Mouse (Mus musculus): Measurements from ENCODE around the gene Fabp6. TPM values are rescaled to one million over a fixed set of nuclear protein-coding genes. Genes with fewer than 3 reads are reported as not detected.

Fabp6 gene
- polyA plus RNA-seq (2014; fragmentation: Illumina TruSeq; extraction: RNeasy Lipid Tissue Mini Kit (QIAGEN cat#74804); ENCODE audit: low read depth, low replicate concordance), result not detected

DNA sequence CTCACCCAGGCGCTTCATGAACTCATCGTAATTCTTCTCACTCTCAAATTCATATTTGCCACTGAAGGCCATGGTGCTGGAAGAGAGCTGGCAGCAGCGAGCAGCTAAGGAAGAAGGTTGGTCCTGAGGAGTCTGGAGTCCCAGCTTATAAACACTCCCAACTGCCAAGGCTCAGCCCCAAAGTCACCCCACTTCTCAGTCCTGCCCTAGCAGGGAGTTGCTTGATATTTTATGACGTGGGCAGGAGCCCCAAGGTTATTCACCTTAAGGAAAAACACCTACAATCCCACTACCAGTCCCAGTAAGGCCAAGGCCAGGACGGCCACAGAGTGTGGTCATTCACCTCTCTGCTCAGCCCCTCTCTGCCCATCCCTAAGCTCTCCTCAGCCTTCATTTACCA lies at the start of gene Fabp6:
TSS of gene Fabp6 (minus strand) at position 101 of the 400 bp plus-strand sequence.

DNA sequence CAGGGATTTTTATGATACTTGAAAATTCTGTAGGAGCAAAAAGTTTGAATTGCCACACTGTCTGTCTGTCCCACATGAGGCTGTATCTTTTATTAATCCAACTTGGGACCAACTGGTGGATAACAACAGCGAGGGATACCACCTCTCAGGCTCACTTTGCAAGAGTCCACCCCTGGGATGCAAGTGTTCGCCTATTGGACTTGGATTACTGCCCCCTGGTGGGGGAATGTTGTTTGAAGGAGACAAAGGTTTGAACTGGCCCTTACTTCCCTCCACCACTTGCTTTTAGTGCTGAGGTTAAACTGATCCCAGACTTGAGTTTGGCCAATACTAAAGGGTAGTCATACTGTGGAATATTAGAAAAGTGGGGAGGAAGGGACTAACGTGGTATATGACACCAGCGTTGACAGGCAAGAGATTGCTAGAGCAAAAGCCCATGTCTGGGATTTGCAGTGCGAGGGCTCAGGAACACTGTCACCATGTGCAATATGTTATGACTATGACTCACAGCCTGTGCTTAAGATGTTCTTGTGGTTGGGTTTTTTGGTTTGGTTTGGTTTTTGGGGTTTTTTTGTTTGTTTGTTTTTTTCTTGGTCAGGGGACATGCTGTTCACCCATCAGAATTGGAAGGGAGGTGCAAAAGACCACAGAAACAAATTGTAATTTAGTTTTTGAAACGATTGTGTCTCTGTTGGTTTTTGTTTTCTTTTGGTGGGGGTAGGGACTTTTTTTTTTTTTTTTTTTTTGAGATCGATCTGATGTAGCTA lies 14.8 kb downstream of the Fabp6 start, which contains the start of gene 4933415A04Rik:
TSS of gene 4933415A04Rik (plus strand) at position 717 of the 767 bp plus-strand sequence.

Other genes with a start within 250 kb of the Fabp6 start
- 76.5 TPM for gene Pttg1, start 175.3 kb downstream of the Fabp6 start, polyA plus RNA-seq (2014; fragmentation: Illumina TruSeq; extraction: RNeasy Lipid Tissue Mini Kit (QIAGEN cat#74804); ENCODE audit: low read depth, low replicate concordance)
- 34.2 TPM for gene Slu7, start 167.8 kb downstream of the Fabp6 start, polyA plus RNA-seq (2014; fragmentation: Illumina TruSeq; extraction: RNeasy Lipid Tissue Mini Kit (QIAGEN cat#74804); ENCODE audit: low read depth, low replicate concordance)
- 8.6 TPM for gene C1qtnf2, start 127.3 kb downstream of the Fabp6 start, polyA plus RNA-seq (2014; fragmentation: Illumina TruSeq; extraction: RNeasy Lipid Tissue Mini Kit (QIAGEN cat#74804); ENCODE audit: low read depth, low replicate concordance)
- 2.5 TPM for gene Ccnjl, start 72.8 kb downstream of the Fabp6 start, polyA plus RNA-seq (2014; fragmentation: Illumina TruSeq; extraction: RNeasy Lipid Tissue Mini Kit (QIAGEN cat#74804); ENCODE audit: low read depth, low replicate concordance)
- 0.43 TPM for gene 4933415A04Rik, start 14.5 kb downstream of the Fabp6 start, polyA plus RNA-seq (2014; fragmentation: Illumina TruSeq; extraction: RNeasy Lipid Tissue Mini Kit (QIAGEN cat#74804); ENCODE audit: low read depth, low replicate concordance)
- 20.0 TPM for gene Pwwp2a, start 80.5 kb upstream of the Fabp6 start, polyA plus RNA-seq (2014; fragmentation: Illumina TruSeq; extraction: RNeasy Lipid Tissue Mini Kit (QIAGEN cat#74804); ENCODE audit: low read depth, low replicate concordance)
- gene Ttc1, start 146.5 kb upstream of the Fabp6 start, polyA plus RNA-seq (2014; fragmentation: Illumina TruSeq; extraction: RNeasy Lipid Tissue Mini Kit (QIAGEN cat#74804); ENCODE audit: low read depth, low replicate concordance), result 39.5 TPM

Data from adipose tissue, adult 10 weeks (tissue).